ENCODE assay signal across 8 mouse cellular contexts in the genomic region with DNA sequence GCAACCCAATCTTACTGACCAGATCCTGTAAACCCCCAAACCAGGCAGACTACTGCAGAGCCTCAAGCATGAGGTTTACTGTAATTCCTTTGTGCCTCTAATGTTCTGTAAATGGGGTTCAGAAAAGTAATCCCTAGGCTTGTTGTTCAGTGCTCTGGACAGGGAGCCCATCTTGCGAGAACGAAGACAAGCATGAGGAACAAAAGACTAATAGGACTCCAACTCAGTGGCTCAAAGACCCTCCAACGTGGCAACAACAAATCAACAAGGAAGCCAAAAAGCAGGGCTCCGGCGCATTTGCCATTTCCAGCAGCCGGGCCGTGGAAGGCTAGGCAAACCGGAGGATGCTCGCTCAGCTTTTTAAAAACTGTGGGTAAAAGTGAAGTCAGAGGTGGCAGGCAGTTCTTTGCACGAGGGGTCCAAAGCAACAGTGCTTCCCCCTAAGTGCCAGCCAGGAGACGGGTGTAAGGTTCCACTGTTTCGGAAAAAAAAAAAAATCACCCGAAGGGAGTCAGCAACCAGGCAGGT. TPM values are rescaled to one million over a fixed set of nuclear protein-coding genes. Genes with fewer than 3 reads are reported as not detected.
DNase-seq lines count a peak whose midpoint lies in the region; ATAC-seq and TF ChIP-seq lines count a peak whose summit lies in the region.

No protein-coding gene starts in this region.

- no peak for TF ChIP-seq CTCF in liver, adult 2 months (IDR thresholded peaks at IDR 0.05; ENCODE audit: low read depth, low read length)
- no peak for TF ChIP-seq CTCF in hindbrain, postnatal 0 days (IDR thresholded peaks at IDR 0.05; ENCODE audit: low read depth)

- H3K4me2 ChIP-seq in embryonic facial prominence, embryonic 13.5 days, result peak overlapping the region; percentile 85
- H3K4me2 ChIP-seq in hindbrain, postnatal 0 days (ENCODE audit: low read depth, low read length), result peak overlapping the region; percentile 83
- peak overlapping the region; percentile 97 for H3K4me2 ChIP-seq in neural tube, embryonic 11.5 days (ENCODE audit: low read depth)

- H3K9me3 ChIP-seq in embryonic facial prominence, embryonic 13.5 days, result no peaks in the 10 kb centered on the region
- H3K9me3 ChIP-seq in hindbrain, postnatal 0 days (ENCODE audit: low read length), result no peaks in the 10 kb centered on the region
- no peaks in the 10 kb centered on the region for H3K9me3 ChIP-seq in neural tube, embryonic 11.5 days (ENCODE audit: control insufficient read depth, low read length)

- no peak for TF ChIP-seq POLR2A in liver, adult 2 months (IDR thresholded peaks at IDR 0.05; ENCODE audit: extremely low read depth, insufficient read depth, low read length)

- H3K9ac ChIP-seq in liver, adult 2 months (ENCODE audit: low read depth, low read length), result peak overlapping the region; percentile 95
- H3K9ac ChIP-seq in embryonic facial prominence, embryonic 13.5 days, result peak overlapping the region; percentile 88
- peak overlapping the region; percentile 66 for H3K9ac ChIP-seq in hindbrain, postnatal 0 days (replicated peaks; ENCODE audit: low read length)
- peak overlapping the region; percentile 73 for H3K9ac ChIP-seq in neural tube, embryonic 11.5 days (ENCODE audit: low read length)

- ATAC-seq in embryonic facial prominence, embryonic 13.5 days (ENCODE audit: insufficient number of reproducible peaks, insufficient read depth, low FRiP score, low TSS enrichment, low read depth), result no peak
- ATAC-seq in hindbrain, postnatal 0 days, result no peak
- ATAC-seq in neural tube, embryonic 11.5 days (ENCODE audit: insufficient read depth, low FRiP score, low TSS enrichment), result no peak

- H3K27me3 ChIP-seq in liver, adult 2 months (ENCODE audit: control insufficient read depth, insufficient read depth, low read length), result no peaks in the 10 kb centered on the region
- H3K27me3 ChIP-seq in embryonic facial prominence, embryonic 13.5 days, result no peaks in the 10 kb centered on the region
- H3K27me3 ChIP-seq in hindbrain, postnatal 0 days (ENCODE audit: insufficient read depth, low read length), result no peaks in the 10 kb centered on the region
- H3K27me3 ChIP-seq in neural tube, embryonic 11.5 days (ENCODE audit: control insufficient read depth, insufficient read depth, low read length), result no peaks in the 10 kb centered on the region

- peaks cover 27% of the 10 kb centered on the region for H3K79me2 ChIP-seq in liver, adult 2 months (ENCODE audit: control insufficient read depth, insufficient read depth, low read length)

- H3K4me3 ChIP-seq in liver, adult 2 months (ENCODE audit: insufficient read depth, low read depth, low read length), result peak overlapping the region; percentile 78
- H3K4me3 ChIP-seq in embryonic facial prominence, embryonic 13.5 days, result peak overlapping the region; percentile 95
- peak overlapping the region; percentile 89 for H3K4me3 ChIP-seq in hindbrain, postnatal 0 days (ENCODE audit: low read length)
- peak overlapping the region; percentile 91 for H3K4me3 ChIP-seq in neural tube, embryonic 11.5 days (ENCODE audit: low read depth, low read length)

- 2% methylated on average over 13 of the region's 13 CpGs for WGBS in liver, adult 2 months
- WGBS in embryonic facial prominence, embryonic 13.5 days, result 1% methylated on average over 13 of the region's 13 CpGs
- 1% methylated on average over 13 of the region's 13 CpGs for WGBS in hindbrain, postnatal 0 days
- 2% methylated on average over 13 of the region's 13 CpGs for WGBS in neural tube, embryonic 11.5 days

- peak overlapping the region; percentile 88 for H3K27ac ChIP-seq in liver, adult 2 months (replicated peaks; ENCODE audit: insufficient read depth, low read depth, low read length)
- H3K27ac ChIP-seq in embryonic facial prominence, embryonic 13.5 days, result peak overlapping the region; percentile 94
- H3K27ac ChIP-seq in hindbrain, postnatal 0 days, result 0 out of 2 replicates have a peak overlapping the region, but pooled peaks have one; percentile 81
- H3K27ac ChIP-seq in neural tube, embryonic 11.5 days (ENCODE audit: low read depth, low read length), result peak overlapping the region; percentile 84; the same call in 1 of the 2 replicates

- peaks cover 2% of the 10 kb centered on the region; the same call in 1 of the 2 replicates for H3K36me3 ChIP-seq in liver, adult 2 months (ENCODE audit: control insufficient read depth, insufficient read depth, low read length)
- H3K36me3 ChIP-seq in embryonic facial prominence, embryonic 13.5 days, result no peaks in the 10 kb centered on the region
- no peaks in the 10 kb centered on the region for H3K36me3 ChIP-seq in hindbrain, postnatal 0 days (ENCODE audit: insufficient read depth, low read length)
- H3K36me3 ChIP-seq in neural tube, embryonic 11.5 days (ENCODE audit: control insufficient read depth, insufficient read depth, low read length), result no peaks in the 10 kb centered on the region

- intact Hi-C loops in left cerebral cortex, postnatal 36 days (cut with DNase I), result loop anchor here (5.0 to 10.0 kb wide), 2 partner anchors 98 to 235 kb away; a partner anchor contains a TSS

- H3K4me1 ChIP-seq in liver, adult 2 months (ENCODE audit: control insufficient read depth, insufficient read depth, low read length), result peaks cover 17% of the 10 kb centered on the region
- peaks cover 48% of the 10 kb centered on the region for H3K4me1 ChIP-seq in embryonic facial prominence, embryonic 13.5 days
- H3K4me1 ChIP-seq in hindbrain, postnatal 0 days (ENCODE audit: insufficient read depth, low read length), result peaks cover 4% of the 10 kb centered on the region; the same call in 1 of the 2 replicates
- peaks cover 16% of the 10 kb centered on the region for H3K4me1 ChIP-seq in neural tube, embryonic 11.5 days (ENCODE audit: control insufficient read depth, insufficient read depth, low read length)

- no peak for DNase-seq in liver, adult 2 months (ENCODE audit: extremely low read depth, low read depth, low spot score)
- DNase-seq in liver, result no peak
- no peak for DNase-seq in hindbrain, postnatal 0 days (ENCODE audit: low spot score)
- no peak for DNase-seq in neural tube, embryonic 11.5 days (ENCODE audit: low spot score)
- DNase-seq in left cerebral cortex, postnatal 36 days (ENCODE audit: low spot score in 2 of 2), result no peak
- no peak for DNase-seq in testis, postnatal 10 days (ENCODE audit: low spot score)
- DNase-seq in spleen, adult 18-20 months, result no peak

RNA-seq across cellular contexts. Expression of a gene that starts 1.0 kb away (rescaled TPM):
- total RNA-seq in liver, adult 2 months (2014; rRNA removed), result 6.2 and 9.7 TPM in 2 replicates
- 5.1 and 6.6 TPM in 2 replicates for polyA plus RNA-seq in liver, adult 2 months (2012; rRNA removed)
- polyA plus RNA-seq in embryonic facial prominence, embryonic 13.5 days (2015; fragmentation: Nextera tagmentation; extraction: Ambion mirVana), result 12.2 and 14.6 TPM in 2 replicates
- total RNA-seq in hindbrain, postnatal 0 days (2014; rRNA removed), result 2.7 and 4.6 TPM in 2 replicates
- polyA plus RNA-seq in hindbrain, postnatal 0 days (2015; fragmentation: Nextera tagmentation; extraction: Ambion mirVana), result 3.4 and 3.6 TPM in 2 replicates
- 6.1 and 7.0 TPM in 2 replicates for polyA plus RNA-seq in neural tube, embryonic 11.5 days (2014; fragmentation: Nextera tagmentation; extraction: Ambion mirVana)
- total RNA-seq in left cerebral cortex, postnatal 36 days (2021), result 10 to 100 TPM; 47.5 to 52.3 TPM
